Mouse (Mus musculus): ENCODE data around the gene Cldn15. TPM values are rescaled to one million over a fixed set of nuclear protein-coding genes. Genes with fewer than 3 reads are reported as not detected.
A peak's percentile ranks its signal among the peaks of the same experiment; 100 is the strongest.

Gene Cldn15
- polyA plus RNA-seq, 1 experiment from 2014 or later, result 10.5 TPM

GRCm38 (mm10) chr5:136982338-136982930 is 16.0 kb downstream of the Cldn15 start:
- no peaks in the 10 kb centered on the region for H3K9me3 ChIP-seq (ENCODE audit: low read length)
- H3K27me3 ChIP-seq (replicated peaks; ENCODE audit: insufficient read depth, low read length), result no peaks in the 10 kb centered on the region
- 56% methylated on average over 11 of the region's 16 CpGs for WGBS
- ATAC-seq (no peak), DNase-seq (ENCODE audit: low spot score) (peak; percentile 40)
- peaks cover 5% of the 10 kb centered on the region for H3K4me1 ChIP-seq (ENCODE audit: insufficient read depth, low read depth, low read length)
- TF ChIP-seq EP300 (IDR thresholded peaks at IDR 0.05), result no peak
- peak; percentile 67 for TF ChIP-seq CTCF (IDR thresholded peaks at IDR 0.05)
- H3K27ac ChIP-seq (ENCODE audit: low read length), result no peak overlapping the region
- H3K4me2 ChIP-seq (replicated peaks; ENCODE audit: low read depth, low read length), result no peak overlapping the region
- H3K4me3 ChIP-seq (ENCODE audit: low read depth, low read length), result no peak overlapping the region
- 0 out of 2 replicates have a peak, but pooled peaks cover 3% of the 10 kb centered on the region for H3K36me3 ChIP-seq (ENCODE audit: insufficient read depth, low read length)
- H3K9ac ChIP-seq (replicated peaks; ENCODE audit: low read depth), result no peak overlapping the region

- H3K9me3 ChIP-seq (ENCODE audit: low read length), result no peaks in the 10 kb centered on the region
- no peak for ATAC-seq
- WGBS, result 51% methylated on average over 14 of the region's 14 CpGs
- peaks cover 11% of the 10 kb centered on the region for H3K4me1 ChIP-seq (ENCODE audit: insufficient read depth, low read depth, low read length)
- H3K4me2 ChIP-seq (replicated peaks; ENCODE audit: low read depth, low read length), result no peak overlapping the region
- H3K4me3 ChIP-seq (ENCODE audit: low read depth, low read length), result no peak overlapping the region
- H3K9ac ChIP-seq (replicated peaks; ENCODE audit: low read depth), result no peak overlapping the region
- no peaks in the 10 kb centered on the region for H3K27me3 ChIP-seq (replicated peaks; ENCODE audit: insufficient read depth, low read length)
- DNase-seq (ENCODE audit: low spot score), result no peak
- H3K36me3 ChIP-seq (ENCODE audit: insufficient read depth, low read length), result 0 out of 2 replicates have a peak, but pooled peaks cover 3% of the 10 kb centered on the region
- TF ChIP-seq EP300 (IDR thresholded peaks at IDR 0.05), result no peak
- TF ChIP-seq CTCF (IDR thresholded peaks at IDR 0.05), result no peak
- H3K27ac ChIP-seq (ENCODE audit: low read length), result no peak overlapping the region
Observed at GRCm38 (mm10) chr5:136984828-136985227, 18.4 kb downstream of the Cldn15 start.

- peak; percentile 96 for ATAC-seq
- 0% methylated on average over 26 of the region's 26 CpGs for WGBS
- no peak for TF ChIP-seq CTCF (IDR thresholded peaks at IDR 0.05)
- no peak for TF ChIP-seq EP300 (IDR thresholded peaks at IDR 0.05)
- H3K4me2 ChIP-seq (replicated peaks; ENCODE audit: low read depth, low read length), result peak within 1 kb of the TSS; percentile 94
- no peaks in the 10 kb centered on the region for H3K27me3 ChIP-seq (replicated peaks; ENCODE audit: insufficient read depth, low read length)
- peaks cover 11% of the 10 kb centered on the region for H3K4me1 ChIP-seq (ENCODE audit: insufficient read depth, low read depth, low read length)
- DNase-seq (ENCODE audit: low spot score), result peak; percentile 100
- peak within 1 kb of the TSS; percentile 81 for H3K4me3 ChIP-seq (ENCODE audit: low read depth, low read length)
- peak within 1 kb of the TSS; percentile 86 for H3K27ac ChIP-seq (ENCODE audit: low read length)
- H3K36me3 ChIP-seq (ENCODE audit: insufficient read depth, low read length), result peaks cover 11% of the 10 kb centered on the region; the same call in 1 of the 2 replicates
- no peaks in the 10 kb centered on the region for H3K9me3 ChIP-seq (ENCODE audit: low read length)
- peak within 1 kb of the TSS; percentile 75 for H3K9ac ChIP-seq (replicated peaks; ENCODE audit: low read depth)
Observed at GRCm38 (mm10) chr5:136986695-136987137, 20.3 kb downstream of the Cldn15 start, which contains the start of gene Plod3. Gene Plod3, plus strand, starts transcription at chr5:136987019.

GRCm38 (mm10) chr5:136987138-136987933 is 20.9 kb downstream of the Cldn15 start:
- peaks cover 14% of the 10 kb centered on the region; the same call in 1 of the 2 replicates for H3K36me3 ChIP-seq (ENCODE audit: insufficient read depth, low read length)
- H3K9me3 ChIP-seq (ENCODE audit: low read length), result no peaks in the 10 kb centered on the region
- no peaks in the 10 kb centered on the region for H3K27me3 ChIP-seq (replicated peaks; ENCODE audit: insufficient read depth, low read length)
- WGBS, result under 1% methylated on average over 60 of the region's 67 CpGs
- H3K9ac ChIP-seq (replicated peaks; ENCODE audit: low read depth), result peak overlapping the region; percentile 75
- peak overlapping the region; percentile 81 for H3K4me3 ChIP-seq (ENCODE audit: low read depth, low read length)
- TF ChIP-seq EP300 (IDR thresholded peaks at IDR 0.05), result no peak
- no peak for TF ChIP-seq CTCF (IDR thresholded peaks at IDR 0.05)
- ATAC-seq (peak; percentile 65), DNase-seq (ENCODE audit: low spot score) (peak; percentile 85)
- H3K4me1 ChIP-seq (ENCODE audit: insufficient read depth, low read depth, low read length), result peaks cover 11% of the 10 kb centered on the region
- peak overlapping the region; percentile 94 for H3K4me2 ChIP-seq (replicated peaks; ENCODE audit: low read depth, low read length)
- peak overlapping the region; percentile 86 for H3K27ac ChIP-seq (ENCODE audit: low read length)

- peaks cover 11% of the 10 kb centered on the region for H3K4me1 ChIP-seq (ENCODE audit: insufficient read depth, low read depth, low read length)
- peak within 1 kb of the TSS; percentile 94 for H3K4me2 ChIP-seq (replicated peaks; ENCODE audit: low read depth, low read length)
- DNase-seq (ENCODE audit: low spot score) (peak; percentile 37), ATAC-seq (no peak)
- H3K4me3 ChIP-seq (ENCODE audit: low read depth, low read length), result peak within 1 kb of the TSS; percentile 81
- H3K9me3 ChIP-seq (ENCODE audit: low read length), result no peaks in the 10 kb centered on the region
- H3K36me3 ChIP-seq (ENCODE audit: insufficient read depth, low read length), result peaks cover 16% of the 10 kb centered on the region
- H3K27me3 ChIP-seq (replicated peaks; ENCODE audit: insufficient read depth, low read length), result no peaks in the 10 kb centered on the region
- no peak for TF ChIP-seq EP300 (IDR thresholded peaks at IDR 0.05)
- no peak for TF ChIP-seq CTCF (IDR thresholded peaks at IDR 0.05)
- H3K27ac ChIP-seq (ENCODE audit: low read length), result peak within 1 kb of the TSS; percentile 86
- 4% methylated on average over 12 of the region's 12 CpGs for WGBS
- peak within 1 kb of the TSS; percentile 75 for H3K9ac ChIP-seq (replicated peaks; ENCODE audit: low read depth)
Observed at GRCm38 (mm10) chr5:136987934-136988271, 21.5 kb downstream of the Cldn15 start, which contains the start of gene Znhit1. Gene Znhit1, minus strand, starts transcription at chr5:136988021.

- Histone ChIP-seq H3K4me1 (ENCODE audit: insufficient read depth, low read depth, low read length) (peaks cover 11% of the 10 kb centered on the region), H3K9ac (replicated peaks; ENCODE audit: low read depth) (no peak overlapping the region), H3K27me3 (replicated peaks; ENCODE audit: insufficient read depth, low read length) (no peaks in the 10 kb centered on the region), H3K27ac (ENCODE audit: low read length) (no peak overlapping the region), H3K4me2 (replicated peaks; ENCODE audit: low read depth, low read length) (peak overlapping the region; percentile 94), H3K9me3 (ENCODE audit: low read length) (no peaks in the 10 kb centered on the region), H3K36me3 (ENCODE audit: insufficient read depth, low read length) (peaks cover 21% of the 10 kb centered on the region), H3K4me3 (ENCODE audit: low read depth, low read length) (peak overlapping the region; percentile 81; the same call in 1 of the 2 replicates)
- TF ChIP-seq EP300 (IDR thresholded peaks at IDR 0.05) (no peak), CTCF (IDR thresholded peaks at IDR 0.05) (no peak)
- DNase-seq (ENCODE audit: low spot score) (peak; percentile 52), ATAC-seq (no peak)
- 29% methylated on average over 7 of the region's 7 CpGs for WGBS
Observed at GRCm38 (mm10) chr5:136988420-136988819, 22.0 kb downstream of the Cldn15 start.
